Mouse (Mus musculus) CD8-positive naive resting alpha-beta T cell, adult 2 months (primary cell): ENCODE measurements around the gene Map1lc3a.

ENCODE experiments used
- DNase-seq, 2 experiments: peaks; one replicate each; pipeline ENCODE4 v3.0.0; 2022; ENCODE audit warnings: low read depth in 2 of 2, low spot score in 2 of 2

The Map1lc3a gene

GRCm38 (mm10) chr2:155276195-155276594, at the start of gene Map1lc3a:
Gene Map1lc3a, plus strand, starts transcription at chr2:155276297.
- DNase-seq, result peak; percentile 99

- no peak for DNase-seq
Measured at GRCm38 (mm10) chr2:155235746-155236361, 40.2 kb upstream of the Map1lc3a start.

GRCm38 (mm10) chr2:155236362-155236992, 39.6 kb upstream of the Map1lc3a start, which contains the start of gene Dynlrb1:
Gene Dynlrb1, plus strand, starts transcription at chr2:155236533.
- DNase-seq, result peak; percentile 85 to 95

GRCm38 (mm10) chr2:155237276-155237675, 38.8 kb upstream of the Map1lc3a start:
- DNase-seq, result no peak

GRCm38 (mm10) chr2:155240915-155241314, 35.2 kb upstream of the Map1lc3a start:
- DNase-seq, result peak; percentile 16 to 31

- DNase-seq, result no peak
Measured at GRCm38 (mm10) chr2:155242296-155242855, 33.7 kb upstream of the Map1lc3a start.

- no peak for DNase-seq
Measured at GRCm38 (mm10) chr2:155246231-155246630, 29.9 kb upstream of the Map1lc3a start.

- DNase-seq, result no peak
Measured at GRCm38 (mm10) chr2:155248206-155248605, 27.9 kb upstream of the Map1lc3a start.

GRCm38 (mm10) chr2:155248718-155249117, 27.4 kb upstream of the Map1lc3a start:
- no peak for DNase-seq

- no peak for DNase-seq
Measured at GRCm38 (mm10) chr2:155249588-155249987, 26.5 kb upstream of the Map1lc3a start.

- no peak for DNase-seq
Measured at GRCm38 (mm10) chr2:155265526-155265925, 10.6 kb upstream of the Map1lc3a start.

- DNase-seq, result no peak
Measured at GRCm38 (mm10) chr2:155266896-155267295, 9.2 kb upstream of the Map1lc3a start.

GRCm38 (mm10) chr2:155271957-155272356, 4.1 kb upstream of the Map1lc3a start:
- no peak for DNase-seq

GRCm38 (mm10) chr2:155272396-155273170, 3.5 kb upstream of the Map1lc3a start:
- no peak for DNase-seq

GRCm38 (mm10) chr2:155273603-155274002, 2.5 kb upstream of the Map1lc3a start:
- DNase-seq, result no peak

- peak; percentile 53 to 62 for DNase-seq
Measured at GRCm38 (mm10) chr2:155276621-155277175, 601 bp downstream of the Map1lc3a start.

- no peak for DNase-seq
Measured at GRCm38 (mm10) chr2:155277721-155278120, 1.6 kb downstream of the Map1lc3a start.

GRCm38 (mm10) chr2:155278361-155278760, 2.3 kb downstream of the Map1lc3a start:
- DNase-seq, result no peak

- no peak for DNase-seq
Measured at GRCm38 (mm10) chr2:155279163-155279562, 3.1 kb downstream of the Map1lc3a start.

GRCm38 (mm10) chr2:155280116-155280515, 4.0 kb downstream of the Map1lc3a start:
- no peak for DNase-seq

GRCm38 (mm10) chr2:155283793-155284192, 7.7 kb downstream of the Map1lc3a start:
- DNase-seq, result no peak
